Mouse (Mus musculus) testis, adult 2 months (tissue): Measurements from ENCODE around the gene Unc119.

Experiments
- CTCF ChIP-seq: fragments of 200-500 bp; IDR thresholded peaks from 2 replicates; pipeline ENCODE4 v1.5.1; 2012; ENCODE audit warnings: low read depth, mild to moderate bottlenecking, inconsistent platforms, low read length, moderate library complexity; ENCODE audit not compliant: control insufficient read depth, insufficient read depth, insufficient replicate concordance
- POLR2A ChIP-seq: fragments of 200-500 bp; IDR thresholded peaks from 2 replicates; pipeline ENCODE4 v1.6.1; 2012; ENCODE audit warnings: low read depth, mild to moderate bottlenecking, inconsistent platforms, low read length, moderate library complexity; ENCODE audit not compliant: control insufficient read depth

DNA sequence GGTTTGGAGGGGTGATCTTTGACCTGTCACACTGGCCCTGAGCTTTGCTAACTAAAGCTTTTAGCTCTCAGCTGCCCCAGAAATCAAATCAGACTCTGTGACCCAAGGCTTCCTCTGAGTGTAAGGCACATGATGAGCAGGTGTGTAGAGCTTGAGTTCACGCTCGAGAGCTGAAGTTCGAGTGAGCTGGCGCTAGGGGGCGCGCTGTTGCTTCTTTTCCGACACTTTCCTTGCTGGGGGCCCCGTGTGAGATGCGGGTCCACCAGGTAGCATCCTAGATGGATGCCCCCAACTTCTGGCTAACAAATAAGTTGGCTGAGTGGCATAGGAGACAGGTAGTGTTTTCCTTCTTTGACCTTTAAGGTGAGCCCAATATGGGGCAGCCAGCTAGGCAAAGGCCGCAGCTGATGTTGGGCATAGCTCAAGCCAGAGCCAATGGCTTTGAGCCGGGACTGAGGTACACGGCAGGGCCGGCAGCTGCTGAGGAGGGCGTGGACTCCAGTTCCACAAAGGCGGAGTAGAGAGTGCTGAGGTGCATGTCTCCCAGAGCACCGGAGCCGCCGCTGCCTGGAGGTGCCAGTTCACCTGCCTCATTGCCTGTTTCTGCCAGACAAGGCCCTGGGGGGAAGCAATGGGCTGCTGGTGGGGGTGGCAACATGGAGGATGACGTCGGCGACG is 15.2 kb downstream of the Unc119 start:
- peak; percentile 93 for TF ChIP-seq CTCF
- no peak for TF ChIP-seq POLR2A
